Mouse (Mus musculus): ENCODE data around the gene Dusp22.
A peak's percentile ranks its signal among the peaks of the same experiment; 100 is the strongest.

Dusp22 gene

DNA sequence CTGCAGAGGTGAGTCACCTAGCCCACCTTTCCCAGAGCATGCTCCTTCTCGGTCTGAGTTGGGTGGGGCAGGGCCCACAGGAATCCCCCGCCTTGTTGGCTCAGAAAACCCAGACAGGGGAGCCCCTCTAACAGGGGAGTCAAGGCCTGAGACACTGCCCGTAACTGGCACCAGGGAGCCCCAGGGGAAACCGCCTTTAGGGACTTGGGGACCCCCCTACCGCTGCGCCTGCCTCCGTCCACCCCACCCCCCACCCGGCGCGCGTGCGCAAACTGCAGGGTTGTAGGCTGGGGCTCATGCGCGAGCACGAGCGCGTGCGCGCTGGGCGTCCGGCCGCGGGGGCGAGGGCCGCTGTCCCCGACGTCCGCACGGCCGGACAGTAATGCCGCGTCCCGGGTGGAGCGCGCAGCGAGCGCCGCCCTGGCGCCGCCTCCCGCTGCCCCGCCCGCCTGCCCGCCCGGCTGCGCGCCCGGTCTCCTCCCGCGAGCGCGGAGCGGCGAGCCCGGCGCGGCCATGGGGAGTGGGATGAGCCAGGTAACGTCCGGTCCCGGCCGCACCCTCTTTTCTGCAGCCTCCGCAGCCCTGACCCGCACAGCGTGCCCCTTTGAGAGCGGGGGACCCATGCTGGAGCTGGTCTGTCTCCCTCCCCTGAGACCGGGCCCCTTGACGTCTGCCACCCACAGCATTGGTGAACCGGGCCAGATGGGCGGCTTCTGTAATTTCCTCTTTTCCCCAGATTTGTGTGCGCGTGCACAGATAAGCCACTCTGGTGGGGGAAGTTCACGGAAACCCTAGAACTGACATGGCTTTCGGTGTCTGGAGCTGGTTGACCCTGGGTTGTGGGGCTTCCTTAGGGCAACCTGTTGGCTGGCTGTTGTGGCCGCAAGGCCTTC is at the start of gene Dusp22:
TSS of gene Dusp22 (plus strand) at position 387 of the 893 bp plus-strand sequence.
- peak; percentile 89 for DNase-seq

DNA sequence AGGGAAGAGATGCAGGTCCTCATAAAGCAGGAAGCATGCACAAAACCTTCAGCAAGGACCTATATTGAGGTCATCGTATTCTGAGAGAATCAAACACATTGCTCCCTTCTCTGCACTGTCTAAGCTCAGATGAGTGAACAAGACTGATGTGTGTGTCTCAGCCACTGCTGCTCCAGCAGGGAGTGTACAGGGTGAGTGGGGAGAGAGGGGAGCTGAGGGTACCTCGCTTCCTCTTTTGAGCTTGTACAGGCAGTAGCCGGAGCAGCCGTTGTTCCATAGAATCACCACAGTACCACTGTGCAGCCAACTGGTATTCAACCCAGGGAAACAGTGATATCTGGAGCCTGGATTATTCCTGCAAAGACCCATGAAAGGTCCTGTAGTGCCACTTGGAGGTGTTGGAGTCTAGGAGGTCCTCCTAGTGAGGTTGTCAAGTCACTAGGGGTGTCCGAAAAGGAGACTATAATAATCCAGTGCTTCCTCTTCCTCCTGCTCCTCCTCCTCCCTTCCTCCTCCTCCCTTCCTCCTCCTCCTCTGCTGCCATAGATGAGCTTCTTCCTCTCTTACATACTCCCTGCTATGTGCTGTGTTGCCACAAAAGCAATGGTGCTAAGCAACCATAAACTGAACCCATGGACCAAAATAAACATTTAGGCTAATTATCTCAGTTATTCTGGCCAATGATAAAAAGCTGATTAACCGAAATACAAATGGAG is 47.6 kb upstream of the Dusp22 start:
- DNase-seq = no peak

GRCm38 (mm10) chr13:30619684-30620083 is 40.1 kb upstream of the Dusp22 start:
- DNase-seq = no peak

DNA sequence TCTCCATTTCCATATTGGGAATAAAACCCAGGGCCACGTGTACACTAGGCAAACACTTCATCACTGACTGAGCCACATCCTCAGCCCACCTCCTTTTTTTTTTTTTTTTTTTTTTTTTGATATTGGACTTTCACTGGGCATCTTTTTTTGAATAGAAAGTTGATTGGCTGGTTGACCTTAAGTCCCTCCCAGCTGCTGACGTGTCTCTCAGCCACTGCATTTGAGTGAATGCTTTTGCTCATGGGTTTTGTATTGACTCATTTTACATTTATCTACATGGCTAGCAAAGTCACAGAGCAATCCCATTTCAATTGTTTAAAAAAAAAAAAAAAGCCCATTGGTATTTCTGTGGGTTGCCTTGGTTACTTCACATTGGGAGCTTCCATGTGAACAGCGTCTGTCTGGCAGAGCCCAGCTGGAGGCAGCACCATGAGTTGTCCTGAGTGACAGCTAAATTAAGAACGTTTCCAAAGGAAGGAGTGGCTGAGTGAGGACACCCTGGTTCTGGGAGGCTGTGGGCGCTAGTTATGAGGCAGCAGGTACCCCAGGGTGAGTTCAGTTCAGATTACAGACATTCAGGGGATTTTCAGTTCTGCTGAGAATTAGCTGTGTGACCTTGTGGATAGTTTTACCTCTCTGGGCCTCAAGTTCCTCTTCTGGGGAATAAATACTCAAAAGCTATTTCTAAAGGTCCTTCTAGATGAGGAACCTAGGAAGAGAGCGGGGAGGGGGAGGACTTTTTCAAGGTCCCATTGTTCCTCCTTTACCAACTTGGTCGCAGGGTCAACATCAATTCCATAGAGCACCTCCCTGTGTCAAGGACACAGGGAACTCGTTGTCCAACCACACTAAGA is 31.4 kb upstream of the Dusp22 start:
- peak; percentile 86 for DNase-seq

DNA sequence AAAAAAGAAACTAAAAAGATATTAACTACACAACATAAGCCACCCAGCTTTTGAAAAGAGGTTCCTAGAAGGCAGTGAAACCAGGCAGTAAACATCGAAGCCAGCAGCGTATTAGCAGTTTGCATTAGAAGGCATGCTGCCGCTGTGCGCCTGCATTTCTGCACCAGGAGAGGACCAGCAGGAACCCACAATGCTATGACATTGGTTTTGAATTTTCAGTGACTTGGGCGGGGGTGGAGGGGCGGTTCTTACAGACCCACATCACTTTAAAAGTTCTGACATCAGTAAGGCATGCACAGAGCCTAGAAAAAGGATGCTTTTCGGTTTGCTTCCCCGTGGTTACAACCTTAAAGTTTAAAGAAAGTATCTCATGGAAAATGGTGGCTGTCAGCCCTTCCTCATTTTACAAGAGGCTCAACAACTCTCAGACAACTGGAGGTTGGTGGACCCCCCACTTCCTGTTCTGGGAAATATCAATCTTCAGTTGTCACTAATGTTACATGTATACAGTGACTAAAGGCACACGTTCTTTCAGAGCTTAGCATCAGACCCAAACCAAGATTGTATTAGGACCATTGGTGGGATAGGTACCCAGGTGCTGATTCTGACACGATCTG is 29.9 kb upstream of the Dusp22 start:
- DNase-seq = no peak

DNA sequence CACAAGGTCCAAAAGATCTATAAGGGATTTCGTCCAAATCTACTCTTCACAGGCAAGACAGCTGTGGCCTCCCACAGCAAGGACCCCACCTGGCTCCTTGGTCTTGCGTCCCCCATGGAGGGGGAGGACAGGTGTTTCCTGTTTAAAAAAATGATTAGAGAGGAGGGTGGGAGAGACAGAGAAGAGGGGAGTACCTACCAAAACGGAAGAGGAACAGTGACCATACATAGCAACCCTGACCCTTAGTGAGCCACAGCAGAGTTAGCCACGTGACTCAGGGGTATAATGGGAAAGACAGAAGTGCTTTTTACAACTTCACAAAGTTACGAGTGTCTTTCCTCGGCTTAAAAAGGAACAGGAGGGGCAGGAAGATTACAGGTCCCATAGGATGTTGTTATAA is 26.8 kb upstream of the Dusp22 start:
- no peak for DNase-seq

GRCm38 (mm10) chr13:30636453-30636852 is 23.3 kb upstream of the Dusp22 start:
- no peak for DNase-seq

GRCm38 (mm10) chr13:30638378-30639115 is 21.3 kb upstream of the Dusp22 start:
- DNase-seq = no peak

DNA sequence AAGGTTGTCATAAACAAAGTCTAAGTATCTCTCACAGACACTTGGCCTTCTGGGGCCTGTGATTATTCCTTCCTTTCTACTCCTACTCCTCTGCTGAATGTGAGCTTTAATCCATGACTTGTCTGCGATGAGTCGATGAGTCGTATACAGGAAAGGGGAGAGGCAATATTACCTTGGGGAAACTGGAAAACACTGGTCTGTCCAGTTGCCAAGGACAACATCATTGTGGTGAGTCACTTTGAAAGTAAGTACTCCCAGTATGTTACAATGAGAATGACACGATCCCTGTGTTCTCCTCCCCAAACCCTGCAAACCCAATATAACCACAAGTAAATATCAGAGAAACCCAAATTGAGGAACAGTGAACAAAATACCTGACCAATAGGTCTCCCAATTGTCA is 17.7 kb upstream of the Dusp22 start:
- DNase-seq = no peak

GRCm38 (mm10) chr13:30648461-30648860 is 11.3 kb upstream of the Dusp22 start:
- no peak for DNase-seq

DNA sequence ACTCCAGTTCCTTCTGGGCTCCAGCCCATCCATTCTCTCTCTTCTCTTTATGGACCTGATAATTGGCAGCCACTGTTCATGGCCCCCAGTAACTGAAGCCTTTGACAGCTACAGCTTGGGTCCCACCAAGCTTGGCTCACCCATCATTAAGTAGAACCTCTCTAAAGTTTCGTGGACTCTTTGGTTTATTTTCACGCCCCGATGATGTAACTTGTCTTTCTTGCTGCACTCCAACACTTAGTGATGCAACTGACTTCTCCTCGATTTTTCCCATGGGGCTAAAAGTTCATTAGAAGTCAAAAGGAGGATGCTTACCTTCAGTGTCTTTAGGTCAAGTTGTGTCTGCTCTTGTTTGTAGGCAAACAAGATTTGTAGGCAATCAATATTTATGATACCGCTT is 10.6 kb upstream of the Dusp22 start:
- DNase-seq = no peak

DNA sequence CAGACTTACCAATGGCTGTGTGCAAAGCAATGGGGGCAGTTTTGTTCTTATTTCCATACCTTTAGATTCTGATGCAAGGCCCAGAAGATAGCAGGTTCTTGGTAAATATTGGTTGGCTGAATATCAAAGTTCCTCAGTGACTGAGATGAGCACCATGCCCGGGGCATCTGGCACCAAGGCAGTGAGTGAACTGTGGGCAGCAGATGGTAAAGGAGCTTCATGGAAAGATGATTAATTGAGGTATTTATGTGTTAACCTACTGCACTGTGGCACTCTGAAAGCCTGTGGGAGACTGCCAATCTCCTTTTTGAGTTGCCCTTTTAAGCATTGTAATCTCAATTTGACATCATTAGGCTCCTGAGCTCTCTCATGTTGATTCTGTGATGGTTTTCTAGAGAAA is 9.1 kb upstream of the Dusp22 start:
- DNase-seq = no peak

- no peak for DNase-seq
These were observed 6.7 kb upstream of the Dusp22 start for GRCm38 (mm10) chr13:30653051-30653450.

GRCm38 (mm10) chr13:30654463-30654862 is 5.3 kb upstream of the Dusp22 start:
- DNase-seq = no peak

GRCm38 (mm10) chr13:30656909-30657308 is 2.9 kb upstream of the Dusp22 start:
- no peak for DNase-seq

- no peak for DNase-seq
These were observed 2.0 kb upstream of the Dusp22 start for GRCm38 (mm10) chr13:30657779-30658178.

DNA sequence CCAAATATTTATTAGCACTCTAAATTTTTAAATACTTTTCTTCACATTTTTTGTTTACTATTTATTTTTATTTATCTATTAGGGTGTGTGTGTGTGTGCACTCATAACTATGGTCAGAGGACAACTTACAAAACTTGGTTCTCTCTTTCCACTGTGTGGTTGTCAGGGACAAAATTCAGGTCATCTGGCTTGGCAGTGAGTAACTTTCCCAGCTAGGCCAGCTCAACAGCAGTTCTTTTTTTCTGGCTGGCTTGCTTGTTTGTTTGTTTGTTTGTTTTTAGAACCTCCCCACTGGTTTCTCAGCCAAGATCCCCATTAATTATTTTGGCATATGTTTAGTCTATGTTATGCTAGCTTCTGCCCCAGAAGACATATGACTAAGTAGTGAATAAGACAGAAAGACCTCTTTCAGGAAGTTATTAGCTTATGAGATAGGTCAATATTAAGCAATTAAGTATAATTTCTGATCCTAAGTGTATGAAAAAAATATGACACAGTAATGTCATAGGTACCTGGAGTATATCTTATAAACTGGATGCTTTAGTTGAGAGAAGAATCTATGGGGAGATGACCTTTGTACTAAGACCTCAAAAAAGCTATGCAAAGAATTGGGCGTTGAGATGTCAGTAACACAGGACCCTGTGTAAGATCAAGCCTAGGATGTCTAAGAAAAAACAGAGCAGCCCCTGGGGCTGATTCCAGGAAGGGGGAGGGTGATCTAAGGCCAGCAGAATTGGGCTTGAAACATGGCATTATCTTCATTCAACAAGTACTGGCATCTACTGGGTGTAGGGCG is 1.4 kb upstream of the Dusp22 start:
- DNase-seq = no peak

DNA sequence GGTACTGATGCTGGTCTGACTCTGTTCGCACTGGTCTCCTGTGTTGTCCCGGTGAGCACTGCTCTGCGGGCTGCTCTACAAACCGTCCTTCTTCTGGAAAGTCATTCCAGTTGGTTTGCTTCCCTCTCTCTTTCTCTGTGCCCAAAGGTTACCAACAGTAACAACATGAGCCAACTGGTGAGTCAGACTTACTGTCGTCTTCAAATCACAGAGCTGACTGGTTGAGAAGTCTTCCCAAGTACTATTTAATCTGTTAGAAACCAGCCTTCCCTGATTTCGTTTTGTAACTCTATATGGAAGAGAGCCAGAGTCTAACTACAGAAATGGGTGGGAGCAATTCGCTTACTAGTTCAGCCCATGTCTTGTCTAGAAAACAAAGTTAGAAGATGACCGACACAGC is 5.5 kb downstream of the Dusp22 start:
- no peak for DNase-seq

DNA sequence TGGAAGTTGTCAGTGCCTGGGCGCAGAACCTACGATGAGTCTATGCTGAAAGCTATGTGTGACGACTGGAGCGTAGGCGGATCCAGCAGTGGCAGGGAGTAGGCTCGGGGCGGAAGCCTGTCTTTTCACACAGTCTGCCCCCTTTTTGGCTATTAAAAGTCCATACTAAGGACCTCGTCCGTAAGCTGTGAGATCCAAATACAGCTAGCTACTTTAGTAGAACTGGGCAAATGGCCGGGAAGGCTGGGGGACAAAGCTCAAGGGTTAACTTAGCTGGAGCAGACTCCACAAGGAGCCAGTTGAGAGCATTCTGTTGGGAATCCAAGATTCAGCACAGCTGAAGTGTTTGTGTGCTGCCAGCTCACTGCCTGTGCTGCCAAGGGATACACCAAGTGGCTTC is 6.7 kb downstream of the Dusp22 start:
- peak; percentile 53 for DNase-seq

DNA sequence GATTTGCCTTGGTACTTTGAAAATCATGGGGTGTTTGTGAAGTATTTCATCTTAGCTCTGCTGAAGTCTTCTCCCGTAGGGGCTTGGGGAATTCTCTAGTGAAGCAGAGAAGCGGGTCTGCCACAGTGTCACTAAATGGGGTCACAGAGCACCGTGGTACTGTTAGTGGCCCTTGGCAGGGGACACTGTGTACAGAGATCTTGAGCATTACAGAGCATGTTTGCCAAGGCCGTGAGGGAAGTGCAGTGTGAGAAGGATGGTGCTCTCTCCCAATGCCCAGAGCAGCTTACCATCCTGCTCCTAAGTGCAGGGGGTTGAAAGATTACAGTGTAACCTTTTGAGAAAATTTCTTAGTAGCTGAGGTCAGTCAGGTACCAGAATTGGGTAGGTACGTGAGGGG is 8.5 kb downstream of the Dusp22 start:
- DNase-seq = no peak

DNA sequence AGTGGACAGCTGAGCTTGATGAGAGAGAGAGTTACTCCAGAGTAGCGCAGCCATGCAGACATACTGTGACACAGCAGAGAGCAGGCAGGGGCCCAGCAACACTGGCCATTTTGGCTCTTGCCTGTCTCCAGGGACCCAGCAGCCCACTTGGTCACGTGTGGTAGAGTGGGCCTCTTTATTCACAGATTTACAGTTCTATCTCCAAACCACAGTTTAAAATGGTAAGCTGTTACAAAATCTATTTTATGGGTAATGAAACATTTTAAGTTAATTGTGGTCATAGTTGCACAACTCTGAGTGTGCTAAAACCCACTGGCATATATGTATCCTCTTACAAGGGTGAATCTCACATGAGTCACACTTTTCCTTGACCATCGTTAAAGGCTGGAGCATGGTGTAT is 9.5 kb downstream of the Dusp22 start:
- DNase-seq = no peak

All from layer of hippocampus, adult 9-11 months (tissue).